Mouse (Mus musculus): ENCODE measurements around the gene Slc6a20a.

Gene Slc6a20a

GRCm38 (mm10) chr9:123638231-123638630, 40.5 kb downstream of the Slc6a20a start:
- in situ Hi-C loops (cut with MboI): no loop called here

DNA sequence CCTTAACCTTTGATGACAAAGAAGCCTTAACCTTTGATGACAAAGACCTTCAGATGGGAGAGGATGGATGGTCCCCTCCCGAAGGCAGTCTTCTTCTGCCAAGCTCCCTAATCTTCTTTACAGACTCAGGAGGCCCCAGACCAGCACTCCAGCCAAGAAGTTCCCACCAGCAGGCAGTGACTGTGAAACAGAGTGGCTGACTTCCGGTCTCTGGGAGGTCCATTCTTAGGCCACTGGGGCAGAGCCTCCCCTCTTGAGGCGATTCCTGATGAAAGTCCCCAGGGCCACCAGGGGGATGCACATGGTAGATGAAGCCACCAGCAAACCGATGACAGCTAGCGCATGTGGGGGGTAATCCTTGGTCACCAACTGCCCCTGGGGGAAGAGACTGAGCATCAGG, 41.9 kb downstream of the Slc6a20a start:
- in situ Hi-C loops (cut with MboI): no loop called here

DNA sequence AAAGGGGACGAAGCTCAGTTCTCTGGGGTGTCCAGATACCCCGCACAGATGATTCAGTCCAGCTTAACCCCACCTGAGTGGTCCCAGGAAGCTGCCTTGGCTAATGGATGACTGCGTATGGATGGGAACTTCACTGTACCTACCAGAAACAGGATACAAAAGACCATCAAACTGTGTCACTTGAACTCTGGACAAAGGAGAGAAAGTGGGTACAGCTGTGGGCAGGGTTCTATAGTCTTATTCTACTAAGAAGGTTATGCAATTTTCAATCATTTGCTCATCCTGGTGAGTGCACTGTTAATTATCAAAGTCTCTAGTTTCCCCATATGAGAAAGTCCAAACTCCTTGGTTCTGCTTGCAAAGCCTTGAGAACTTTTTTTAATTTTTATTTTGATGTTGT, 45.7 kb downstream of the Slc6a20a start:
- in situ Hi-C loops (cut with MboI): no loop called here

DNA sequence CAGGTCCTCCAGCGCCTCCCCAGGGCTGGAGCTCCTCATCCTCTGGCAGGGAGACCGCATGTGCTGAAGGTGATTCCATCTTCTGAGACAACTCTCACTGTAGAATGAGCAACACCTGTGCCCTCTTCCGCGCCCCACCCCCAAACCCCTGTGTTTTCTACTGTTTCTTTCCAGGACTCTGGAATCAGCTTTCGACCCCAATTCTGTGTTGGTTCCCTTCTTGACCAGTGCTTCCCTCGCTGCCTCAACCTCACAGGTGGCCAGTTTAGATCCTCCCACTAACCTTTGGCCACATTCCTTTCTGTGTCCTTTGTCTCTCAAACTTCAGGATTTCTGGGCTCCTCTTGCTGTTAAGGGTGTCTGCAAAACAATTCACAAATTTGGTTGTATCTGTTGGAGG, 46.4 kb downstream of the Slc6a20a start, which contains the start of gene Slc6a20b:
Gene Slc6a20b (minus strand): TSS at position 285 of the 400 bp plus-strand sequence.
- in situ Hi-C loops (cut with MboI): no loop called here

- in situ Hi-C loops (cut with MboI): no loop called here
These were observed 47.0 kb downstream of the Slc6a20a start for GRCm38 (mm10) chr9:123631666-123632065.

GRCm38 (mm10) chr9:123625821-123626220, 52.9 kb downstream of the Slc6a20a start:
- in situ Hi-C loops (cut with MboI): no loop called here

DNA sequence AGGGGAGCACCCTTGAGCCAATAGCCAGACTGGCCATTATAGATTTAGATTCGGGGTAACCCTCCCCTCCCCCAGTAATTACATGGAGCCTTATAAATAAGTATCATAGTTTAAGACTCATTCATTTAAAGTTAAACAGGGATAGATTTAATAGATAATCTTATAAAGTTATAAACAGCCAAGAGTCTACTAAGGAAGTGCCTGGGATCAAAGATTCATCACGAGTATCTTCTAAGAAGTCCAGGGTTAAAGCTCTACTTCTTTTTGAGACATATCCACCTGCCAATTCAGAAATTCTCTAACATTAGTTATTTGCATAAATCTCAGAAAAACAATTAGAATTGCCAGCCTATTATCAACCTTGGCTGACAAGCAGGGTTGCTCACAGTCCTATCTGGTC, 53.9 kb downstream of the Slc6a20a start:
- in situ Hi-C loops (cut with MboI): no loop called here

GRCm38 (mm10) chr9:123620311-123621098, 58.2 kb downstream of the Slc6a20a start:
- in situ Hi-C loops (cut with MboI): no loop called here

- in situ Hi-C loops (cut with MboI): no loop called here
These were observed 77.2 kb downstream of the Slc6a20a start for GRCm38 (mm10) chr9:123601529-123601928.

DNA sequence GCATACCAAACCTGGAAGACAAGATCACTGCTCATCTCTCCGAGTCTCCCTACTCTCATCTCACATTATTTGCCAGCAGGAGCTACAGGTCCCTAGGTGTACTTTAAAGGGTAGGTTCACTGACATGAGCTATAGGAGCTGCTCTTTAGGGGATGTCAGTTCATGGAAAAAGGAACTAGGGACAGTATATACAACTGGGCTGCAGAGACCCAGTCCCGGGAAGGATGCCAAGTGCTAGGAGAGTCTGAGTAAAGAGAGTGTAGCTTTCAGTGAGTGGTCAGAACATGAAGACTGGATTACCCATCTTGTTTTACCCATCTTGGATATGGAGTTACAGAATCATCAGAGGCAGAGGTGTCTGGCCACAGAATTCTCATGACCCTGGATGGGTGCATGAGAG, 81.3 kb downstream of the Slc6a20a start:
- in situ Hi-C loops (cut with MboI): no loop called here

- in situ Hi-C loops (cut with MboI): no loop called here
These were observed 81.8 kb downstream of the Slc6a20a start for GRCm38 (mm10) chr9:123596910-123597309.

- in situ Hi-C loops (cut with MboI): no loop called here
These were observed 83.5 kb downstream of the Slc6a20a start for GRCm38 (mm10) chr9:123595194-123595593.

- in situ Hi-C loops (cut with MboI): no loop called here
These were observed 89.3 kb downstream of the Slc6a20a start for GRCm38 (mm10) chr9:123589240-123589910.

Data from mature B cell (primary cell).